Mouse (Mus musculus) forebrain, embryonic 16.5 days (tissue): ENCODE results near the gene Angptl6. TPM values are rescaled to one million over a fixed set of nuclear protein-coding genes. Genes with fewer than 3 reads are reported as not detected.
A peak's percentile ranks its signal among the peaks of the same experiment; 100 is the strongest.
"Not testable (repeated sequence)": the region's sequence is repeated elsewhere in the genome, so short reads cannot be mapped to it uniquely, and the experiment has no call there.

Experiments
- ATAC-seq: fragments of 200-750 bp; cut with Nextera tagmentation; 2 replicates; pipeline ENCODE4 v1.8.0; 2017; ENCODE audit warnings: mild to moderate bottlenecking, moderate library complexity
- H3K27ac ChIP-seq: fragments of 300-500 bp; sonication (generic); 2 replicates; pipeline ENCODE4 v1.5.1; 2014; ENCODE audit warnings: low read length, control low read depth
- H3K27me3 ChIP-seq: fragments of 300-500 bp; sonication (generic); replicated peaks from 2 replicates; pipeline ENCODE4 v1.6.1; 2014; ENCODE audit warnings: low read length; ENCODE audit not compliant: control insufficient read depth, insufficient read depth
- H3K36me3 ChIP-seq: fragments of 300-500 bp; sonication (generic); 2 replicates; pipeline ENCODE4 v1.6.1; 2014; ENCODE audit not compliant: control insufficient read depth, insufficient read depth
- H3K4me1 ChIP-seq: fragments of 300-500 bp; sonication (generic); replicated peaks from 2 replicates; pipeline ENCODE4 v1.6.1; 2014; ENCODE audit warnings: low read length; ENCODE audit not compliant: control insufficient read depth, insufficient read depth
- H3K4me2 ChIP-seq: fragments of 300-500 bp; sonication (generic); 2 replicates; pipeline ENCODE4 v1.6.1; 2014; ENCODE audit warnings: mild to moderate bottlenecking, low read length, control low read depth
- H3K4me3 ChIP-seq: fragments of 300-500 bp; sonication (generic); replicated peaks from 2 replicates; pipeline ENCODE4 v1.5.1; 2014; ENCODE audit warnings: mild to moderate bottlenecking, low read length, control low read depth
- H3K9ac ChIP-seq: fragments of 300-500 bp; sonication (generic); replicated peaks from 2 replicates; pipeline ENCODE4 v1.6.1; 2014; ENCODE audit warnings: low read depth, low read length, control low read depth
- H3K9me3 ChIP-seq: fragments of 300-500 bp; sonication (generic); 2 replicates; pipeline ENCODE4 v1.6.1; 2016; ENCODE audit warnings: low read length; ENCODE audit not compliant: control insufficient read depth
- WGBS: fragments of 180-500 bp; shearing (Covaris S2); extraction: QIAGEN DNeasy Blood & Tissue Kit; methylation state at CpG from one replicate; pipeline ENCODE4 v1.1.7; 2014; 5-methylcytosine and 5-hydroxymethylcytosine counted together
- polyA plus RNA-seq: library from polyadenylated mRNA; unstranded; fragments of >200 nt; fragmentation: Nextera tagmentation; extraction: Ambion mirVana; gene quantifications from 2 replicates; pipeline ENCODE4 v1.2.1, GENCODE M21; 2015

Angptl6 gene
- polyA plus RNA-seq, 1 experiment from 2014 or later, result 20.2 TPM

DNA sequence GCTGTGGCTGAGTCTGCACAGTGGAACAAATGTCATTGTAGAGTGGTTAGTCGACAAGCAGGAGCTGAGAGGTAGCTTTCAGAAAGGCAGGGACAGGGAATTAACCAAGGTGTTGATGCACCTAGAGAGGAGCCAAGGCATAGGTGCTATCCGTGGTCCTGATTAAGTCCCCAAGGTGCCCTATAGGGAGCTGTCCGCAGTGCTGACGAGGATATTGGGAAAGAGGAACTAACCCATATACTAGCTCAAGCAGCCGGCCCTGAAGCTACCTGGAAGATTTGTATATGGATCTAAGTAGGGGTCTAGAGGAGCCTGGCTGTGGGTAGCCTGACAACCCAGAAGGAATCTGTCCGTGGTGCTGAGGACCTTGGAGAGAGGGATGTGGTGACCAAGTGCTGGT is 22.4 kb downstream of the Angptl6 start:
- no peaks in the 10 kb centered on the region for H3K36me3 ChIP-seq
- no peak overlapping the region for H3K4me3 ChIP-seq
- H3K4me2 ChIP-seq, result no peak overlapping the region
- no peaks in the 10 kb centered on the region for H3K4me1 ChIP-seq
- H3K27ac ChIP-seq, result no peak overlapping the region
- no peaks in the 10 kb centered on the region for H3K27me3 ChIP-seq
- no peak for ATAC-seq
- WGBS, result 12% methylated on average over 6 of the region's 6 CpGs
- no peak overlapping the region for H3K9ac ChIP-seq
- no peaks in the 10 kb centered on the region for H3K9me3 ChIP-seq

- Histone ChIP-seq H3K9me3 (no peaks in the 10 kb centered on the region), H3K36me3 (no peaks in the 10 kb centered on the region), H3K27me3 (no peaks in the 10 kb centered on the region), H3K4me2 (no peak overlapping the region), H3K4me1 (no peaks in the 10 kb centered on the region), H3K27ac (no peak overlapping the region), H3K4me3 (no peak overlapping the region), H3K9ac (no peak overlapping the region)
- WGBS, result 87% methylated on average over 2 of the region's 2 CpGs
- no peak for ATAC-seq
These were observed 29.3 kb downstream of the Angptl6 start for GRCm38 (mm10) chr9:20850179-20850578.

GRCm38 (mm10) chr9:20842670-20843069 is 36.9 kb downstream of the Angptl6 start:
- Histone ChIP-seq H3K4me3 (no peak overlapping the region), H3K27ac (no peak overlapping the region), H3K36me3 (no peaks in the 10 kb centered on the region), H3K4me1 (no peaks in the 10 kb centered on the region), H3K27me3 (no peaks in the 10 kb centered on the region), H3K4me2 (no peak overlapping the region), H3K9ac (no peak overlapping the region), H3K9me3 (no peaks in the 10 kb centered on the region)
- no peak for ATAC-seq
- WGBS, result 22% methylated on average over 2 of the region's 2 CpGs

- Histone ChIP-seq H3K4me3 (no peak overlapping the region), H3K4me1 (no peaks in the 10 kb centered on the region), H3K9ac (no peak overlapping the region), H3K9me3 (no peaks in the 10 kb centered on the region), H3K4me2 (no peak overlapping the region), H3K27ac (no peak overlapping the region), H3K27me3 (no peaks in the 10 kb centered on the region), H3K36me3 (no peaks in the 10 kb centered on the region)
- no peak for ATAC-seq
- 67% methylated on average over 4 of the region's 4 CpGs for WGBS
These were observed 37.3 kb downstream of the Angptl6 start for GRCm38 (mm10) chr9:20842211-20842610.

DNA sequence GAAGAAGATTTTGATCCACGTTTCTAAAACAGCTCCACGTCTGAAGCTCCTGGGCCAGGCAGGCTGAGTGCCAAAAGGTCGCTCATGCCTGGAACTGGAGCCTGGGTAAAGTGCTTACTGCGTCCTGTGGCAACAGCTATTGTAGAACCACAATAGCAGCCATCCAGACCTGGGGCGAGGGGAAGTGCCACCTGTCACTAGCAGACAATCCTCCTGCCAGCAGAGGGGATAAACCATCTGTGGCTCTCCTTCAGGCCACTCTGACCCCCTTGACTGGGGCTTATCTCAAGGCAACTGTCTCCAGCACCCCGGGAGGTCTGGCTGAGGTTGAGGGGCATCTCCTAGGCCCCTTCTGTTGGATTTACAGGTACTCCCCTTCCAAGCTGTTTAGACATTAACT is 40.6 kb downstream of the Angptl6 start:
- 48% methylated on average over 6 of the region's 6 CpGs for WGBS
- H3K36me3 ChIP-seq, result no peaks in the 10 kb centered on the region
- no peak for ATAC-seq
- H3K4me1 ChIP-seq, result no peaks in the 10 kb centered on the region
- no peak overlapping the region for H3K4me3 ChIP-seq
- no peaks in the 10 kb centered on the region for H3K9me3 ChIP-seq
- no peaks in the 10 kb centered on the region for H3K27me3 ChIP-seq
- H3K27ac ChIP-seq, result no peak overlapping the region
- H3K4me2 ChIP-seq, result no peak overlapping the region
- no peak overlapping the region for H3K9ac ChIP-seq

DNA sequence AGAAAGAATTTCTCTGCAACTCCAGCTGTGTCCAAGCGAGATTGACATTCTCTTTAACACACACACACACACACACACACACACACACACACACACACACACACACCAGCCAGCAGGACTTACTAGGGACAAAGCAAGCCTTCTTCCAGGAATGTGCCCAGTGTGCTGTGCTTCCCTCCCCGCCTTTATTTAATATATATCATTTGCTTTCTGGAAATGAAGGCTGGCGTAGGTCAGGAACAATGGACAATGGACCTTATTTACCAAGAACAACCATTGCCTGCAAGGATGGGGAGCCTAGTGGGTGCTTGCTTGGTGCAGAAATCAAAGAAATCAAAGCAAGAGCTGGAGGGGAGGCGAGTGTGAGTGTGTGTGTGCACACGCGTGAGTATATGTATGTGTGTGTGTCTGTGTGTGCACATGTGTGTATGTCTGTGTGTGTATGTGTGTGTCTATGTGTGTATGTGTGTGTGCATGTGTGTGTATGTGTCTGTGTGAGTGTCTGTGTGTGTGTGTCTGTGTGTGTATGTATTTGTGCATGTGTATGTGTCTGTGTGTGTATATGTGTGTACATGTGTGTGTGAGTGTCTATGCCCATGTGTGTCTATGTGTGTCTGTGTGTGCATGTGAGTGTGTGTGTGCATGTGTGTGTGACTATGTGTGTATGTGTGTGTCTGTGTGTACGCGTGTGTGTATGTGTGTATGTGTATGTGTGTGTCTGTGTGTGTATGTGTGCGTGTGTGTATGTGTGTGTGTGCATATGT is 42.2 kb downstream of the Angptl6 start:
- no peak for ATAC-seq
- Histone ChIP-seq H3K36me3 (no peaks in the 10 kb centered on the region), H3K4me3 (no peak overlapping the region), H3K27ac (no peak overlapping the region), H3K4me2 (no peak overlapping the region), H3K4me1 (no peaks in the 10 kb centered on the region), H3K9ac (no peak overlapping the region), H3K27me3 (no peaks in the 10 kb centered on the region), H3K9me3 (no peaks in the 10 kb centered on the region)
- 80% methylated on average over 9 of the region's 9 CpGs for WGBS

DNA sequence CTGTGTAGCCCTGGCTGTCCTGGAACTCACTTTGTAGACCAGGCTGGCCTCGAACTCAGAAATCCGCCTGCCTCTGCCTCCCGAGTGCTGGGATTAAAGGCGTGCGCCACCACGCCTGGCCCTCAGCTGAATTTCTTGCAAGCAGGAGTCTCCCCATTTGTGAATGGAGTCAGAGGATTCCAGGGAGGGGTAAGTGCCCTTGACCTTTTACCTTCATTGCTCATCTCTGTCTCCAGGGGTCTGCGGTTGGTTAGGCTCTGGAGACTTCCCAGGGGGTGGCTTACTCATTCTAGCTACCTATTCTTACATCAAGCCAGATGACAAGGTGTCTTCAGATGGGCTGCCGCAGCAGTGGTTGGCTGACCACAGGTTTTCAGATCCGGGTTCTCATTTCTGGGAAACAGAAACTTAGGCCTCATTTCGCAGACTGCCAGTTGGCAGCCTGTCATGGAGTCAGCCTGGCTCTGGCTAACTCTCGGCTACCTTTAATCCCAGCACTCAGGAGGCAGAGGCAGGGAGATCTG is 44.0 kb downstream of the Angptl6 start:
- H3K27ac ChIP-seq, H3K4me1 ChIP-seq, H3K9ac ChIP-seq, H3K9me3 ChIP-seq, H3K27me3 ChIP-seq, H3K4me3 ChIP-seq, ATAC-seq, H3K4me2 ChIP-seq, H3K36me3 ChIP-seq: not testable (repeated sequence)
- 89% methylated on average over 10 of the region's 11 CpGs for WGBS

DNA sequence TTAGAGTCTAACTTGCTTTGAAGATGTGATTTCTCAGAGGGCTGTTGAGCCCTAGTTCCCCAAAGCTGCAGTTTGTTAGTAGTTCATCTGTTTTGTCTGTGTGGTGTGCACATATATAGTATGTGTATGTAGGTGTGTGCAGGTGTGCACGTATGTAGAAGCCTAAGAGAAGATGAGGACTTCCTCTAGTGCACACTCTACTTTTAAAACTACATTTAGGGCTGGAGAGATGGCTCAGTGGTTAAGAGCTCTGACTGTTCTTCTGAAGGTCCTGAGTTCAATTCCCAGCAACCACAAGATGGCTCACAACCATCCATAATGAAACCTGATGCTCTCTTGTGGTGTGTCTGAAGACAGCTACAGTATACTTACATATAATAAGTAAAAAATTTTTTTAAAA is 44.6 kb downstream of the Angptl6 start:
- H3K4me1 ChIP-seq, result peaks cover 6% of the 10 kb centered on the region
- H3K27ac ChIP-seq, result no peak overlapping the region
- no peak for ATAC-seq
- H3K9me3 ChIP-seq, result no peaks in the 10 kb centered on the region
- H3K9ac ChIP-seq, result no peak overlapping the region
- WGBS, result 73% methylated on average over 1 of the region's 1 CpGs
- no peak overlapping the region for H3K4me3 ChIP-seq
- H3K27me3 ChIP-seq, result 0 out of 2 replicates have a peak, but pooled peaks cover 2% of the 10 kb centered on the region
- no peaks in the 10 kb centered on the region for H3K36me3 ChIP-seq
- no peak overlapping the region for H3K4me2 ChIP-seq

- peak; percentile 91 for ATAC-seq
- Histone ChIP-seq H3K9ac (peak overlapping the region; percentile 48), H3K4me2 (peak overlapping the region; percentile 29; the same call in 1 of the 2 replicates), H3K4me3 (no peak overlapping the region), H3K27ac (no peak overlapping the region), H3K4me1 (peaks cover 6% of the 10 kb centered on the region), H3K27me3 (0 out of 2 replicates have a peak, but pooled peaks cover 2% of the 10 kb centered on the region), H3K9me3 (no peaks in the 10 kb centered on the region), H3K36me3 (no peaks in the 10 kb centered on the region)
- WGBS, result 16% methylated on average over 19 of the region's 19 CpGs
These were observed 48.5 kb downstream of the Angptl6 start for GRCm38 (mm10) chr9:20830901-20831643.
